Mouse (Mus musculus): ENCODE results near the gene Cnih3. TPM values are rescaled to one million over a fixed set of nuclear protein-coding genes. Genes with fewer than 3 reads are reported as not detected.

The Cnih3 gene
- polyA plus RNA-seq, 1 experiment: 0.67 TPM

GRCm38 (mm10) chr1:181335388-181335787 is 17.0 kb upstream of the Cnih3 start:
- Histone ChIP-seq H3K36me3 (ENCODE audit: control insufficient read depth, insufficient read depth, low read length, poor library complexity, severe bottlenecking) (no peaks in the 10 kb centered on the region), H3K27me3 (ENCODE audit: control insufficient read depth, insufficient read depth, low read length, poor library complexity, severe bottlenecking) (no peaks in the 10 kb centered on the region), H3K27ac (ENCODE audit: insufficient read depth, low read length) (no peak overlapping the region), H3K9me3 (replicated peaks; ENCODE audit: control insufficient read depth, insufficient read depth, low read length, poor library complexity, severe bottlenecking) (peaks cover 2% of the 10 kb centered on the region; the same call in 1 of the 2 replicates), H3K4me1 (ENCODE audit: control insufficient read depth, insufficient read depth, low read length) (peaks cover 2% of the 10 kb centered on the region), H3K9ac (ENCODE audit: low read depth, poor library complexity, severe bottlenecking) (no peak overlapping the region), H3K4me3 (ENCODE audit: low read depth, low read length) (no peak overlapping the region)
- no peak for TF ChIP-seq EP300 (IDR thresholded peaks at IDR 0.05; ENCODE audit: insufficient read depth, low read depth, low read length)
- TF ChIP-seq CTCF (IDR thresholded peaks at IDR 0.05; ENCODE audit: low read depth, low read length): no peak
- TF ChIP-seq POLR2A (IDR thresholded peaks at IDR 0.05; ENCODE audit: insufficient read depth, low read length): no peak

- Histone ChIP-seq H3K4me3 (ENCODE audit: low read depth, low read length) (no peak overlapping the region), H3K9me3 (replicated peaks; ENCODE audit: control insufficient read depth, insufficient read depth, low read length, poor library complexity, severe bottlenecking) (peaks cover 2% of the 10 kb centered on the region; the same call in 1 of the 2 replicates), H3K36me3 (ENCODE audit: control insufficient read depth, insufficient read depth, low read length, poor library complexity, severe bottlenecking) (no peaks in the 10 kb centered on the region), H3K27ac (ENCODE audit: insufficient read depth, low read length) (no peak overlapping the region), H3K27me3 (ENCODE audit: control insufficient read depth, insufficient read depth, low read length, poor library complexity, severe bottlenecking) (no peaks in the 10 kb centered on the region), H3K4me1 (ENCODE audit: control insufficient read depth, insufficient read depth, low read length) (peaks cover 2% of the 10 kb centered on the region), H3K9ac (ENCODE audit: low read depth, poor library complexity, severe bottlenecking) (no peak overlapping the region)
- TF ChIP-seq CTCF (IDR thresholded peaks at IDR 0.05; ENCODE audit: low read depth, low read length) (no peak), POLR2A (IDR thresholded peaks at IDR 0.05; ENCODE audit: insufficient read depth, low read length) (no peak), EP300 (IDR thresholded peaks at IDR 0.05; ENCODE audit: insufficient read depth, low read depth, low read length) (no peak)
Observed at GRCm38 (mm10) chr1:181336857-181337256, 15.6 kb upstream of the Cnih3 start.

GRCm38 (mm10) chr1:181339106-181339505 is 13.3 kb upstream of the Cnih3 start:
- Histone ChIP-seq H3K9me3 (replicated peaks; ENCODE audit: control insufficient read depth, insufficient read depth, low read length, poor library complexity, severe bottlenecking) (no peaks in the 10 kb centered on the region), H3K27me3 (ENCODE audit: control insufficient read depth, insufficient read depth, low read length, poor library complexity, severe bottlenecking) (no peaks in the 10 kb centered on the region), H3K4me1 (ENCODE audit: control insufficient read depth, insufficient read depth, low read length) (peaks cover 2% of the 10 kb centered on the region), H3K27ac (ENCODE audit: insufficient read depth, low read length) (no peak overlapping the region), H3K36me3 (ENCODE audit: control insufficient read depth, insufficient read depth, low read length, poor library complexity, severe bottlenecking) (no peaks in the 10 kb centered on the region), H3K9ac (ENCODE audit: low read depth, poor library complexity, severe bottlenecking) (no peak overlapping the region), H3K4me3 (ENCODE audit: low read depth, low read length) (no peak overlapping the region)
- TF ChIP-seq CTCF (IDR thresholded peaks at IDR 0.05; ENCODE audit: low read depth, low read length): no peak
- no peak for TF ChIP-seq POLR2A (IDR thresholded peaks at IDR 0.05; ENCODE audit: insufficient read depth, low read length)
- no peak for TF ChIP-seq EP300 (IDR thresholded peaks at IDR 0.05; ENCODE audit: insufficient read depth, low read depth, low read length)

- Histone ChIP-seq H3K4me3 (ENCODE audit: low read depth, low read length) (no peak overlapping the region), H3K27ac (ENCODE audit: insufficient read depth, low read length) (no peak overlapping the region), H3K9ac (ENCODE audit: low read depth, poor library complexity, severe bottlenecking) (no peak overlapping the region), H3K9me3 (replicated peaks; ENCODE audit: control insufficient read depth, insufficient read depth, low read length, poor library complexity, severe bottlenecking) (no peaks in the 10 kb centered on the region), H3K27me3 (ENCODE audit: control insufficient read depth, insufficient read depth, low read length, poor library complexity, severe bottlenecking) (no peaks in the 10 kb centered on the region), H3K4me1 (ENCODE audit: control insufficient read depth, insufficient read depth, low read length) (no peaks in the 10 kb centered on the region), H3K36me3 (ENCODE audit: control insufficient read depth, insufficient read depth, low read length, poor library complexity, severe bottlenecking) (no peaks in the 10 kb centered on the region)
- TF ChIP-seq POLR2A (IDR thresholded peaks at IDR 0.05; ENCODE audit: insufficient read depth, low read length) (no peak), EP300 (IDR thresholded peaks at IDR 0.05; ENCODE audit: insufficient read depth, low read depth, low read length) (no peak), CTCF (IDR thresholded peaks at IDR 0.05; ENCODE audit: low read depth, low read length) (no peak)
Observed at GRCm38 (mm10) chr1:181345547-181345946, 6.9 kb upstream of the Cnih3 start.

- no peak for TF ChIP-seq EP300 (IDR thresholded peaks at IDR 0.05; ENCODE audit: insufficient read depth, low read depth, low read length)
- no peak for TF ChIP-seq POLR2A (IDR thresholded peaks at IDR 0.05; ENCODE audit: insufficient read depth, low read length)
- TF ChIP-seq CTCF (IDR thresholded peaks at IDR 0.05; ENCODE audit: low read depth, low read length): no peak
- Histone ChIP-seq H3K27ac (ENCODE audit: insufficient read depth, low read length) (no peak overlapping the region), H3K36me3 (ENCODE audit: control insufficient read depth, insufficient read depth, low read length, poor library complexity, severe bottlenecking) (no peaks in the 10 kb centered on the region), H3K27me3 (ENCODE audit: control insufficient read depth, insufficient read depth, low read length, poor library complexity, severe bottlenecking) (peaks cover 6% of the 10 kb centered on the region; the same call in 1 of the 2 replicates), H3K9ac (ENCODE audit: low read depth, poor library complexity, severe bottlenecking) (peak overlapping the region; percentile 26; the same call in 1 of the 2 replicates), H3K4me3 (ENCODE audit: low read depth, low read length) (peak overlapping the region; percentile 11), H3K4me1 (ENCODE audit: control insufficient read depth, insufficient read depth, low read length) (no peaks in the 10 kb centered on the region), H3K9me3 (replicated peaks; ENCODE audit: control insufficient read depth, insufficient read depth, low read length, poor library complexity, severe bottlenecking) (no peaks in the 10 kb centered on the region)
Observed at GRCm38 (mm10) chr1:181352043-181352366, 423 bp upstream of the Cnih3 start.

GRCm38 (mm10) chr1:181353200-181354097 is 1.0 kb downstream of the Cnih3 start:
- Histone ChIP-seq H3K36me3 (ENCODE audit: control insufficient read depth, insufficient read depth, low read length, poor library complexity, severe bottlenecking) (no peaks in the 10 kb centered on the region), H3K9me3 (replicated peaks; ENCODE audit: control insufficient read depth, insufficient read depth, low read length, poor library complexity, severe bottlenecking) (no peaks in the 10 kb centered on the region), H3K27ac (ENCODE audit: insufficient read depth, low read length) (no peak overlapping the region), H3K4me1 (ENCODE audit: control insufficient read depth, insufficient read depth, low read length) (no peaks in the 10 kb centered on the region), H3K27me3 (ENCODE audit: control insufficient read depth, insufficient read depth, low read length, poor library complexity, severe bottlenecking) (peaks cover 6% of the 10 kb centered on the region; the same call in 1 of the 2 replicates), H3K9ac (ENCODE audit: low read depth, poor library complexity, severe bottlenecking) (no peak overlapping the region), H3K4me3 (ENCODE audit: low read depth, low read length) (peak overlapping the region; percentile 59)
- TF ChIP-seq POLR2A (IDR thresholded peaks at IDR 0.05; ENCODE audit: insufficient read depth, low read length): no peak
- no peak for TF ChIP-seq CTCF (IDR thresholded peaks at IDR 0.05; ENCODE audit: low read depth, low read length)
- TF ChIP-seq EP300 (IDR thresholded peaks at IDR 0.05; ENCODE audit: insufficient read depth, low read depth, low read length): no peak

All from ES-Bruce4 (cell line).